Mouse (Mus musculus) embryonic facial prominence, embryonic 15.5 days (tissue): ENCODE measurements around the gene Tle2. TPM values are rescaled to one million over a fixed set of nuclear protein-coding genes. Genes with fewer than 3 reads are reported as not detected.

Source experiments
- ATAC-seq: fragments of 200-750 bp; cut with Nextera tagmentation; 2 replicates; pipeline ENCODE4 v1.8.0; 2017; ENCODE audit warnings: low read depth, moderate TSS enrichment; ENCODE audit not compliant: insufficient number of reproducible peaks, low FRiP score, low TSS enrichment
- H3K27ac ChIP-seq: fragments of 300-500 bp; sonication (generic); replicated peaks from 2 replicates; pipeline ENCODE4 v1.5.1; 2015; ENCODE audit warnings: mild to moderate bottlenecking, inconsistent platforms
- H3K27me3 ChIP-seq: fragments of 300-500 bp; sonication (generic); 2 replicates; pipeline ENCODE4 v1.6.1; 2015; ENCODE audit warnings: inconsistent platforms
- H3K36me3 ChIP-seq: fragments of 300-500 bp; sonication (generic); 2 replicates; pipeline ENCODE4 v1.6.1; 2015; ENCODE audit warnings: mild to moderate bottlenecking, inconsistent platforms
- H3K4me1 ChIP-seq: fragments of 300-500 bp; sonication (generic); 2 replicates; pipeline ENCODE4 v1.6.1; 2015; ENCODE audit warnings: inconsistent platforms
- H3K4me2 ChIP-seq: fragments of 300-500 bp; sonication (generic); replicated peaks from 2 replicates; pipeline ENCODE4 v1.6.1; 2015; ENCODE audit warnings: mild to moderate bottlenecking, inconsistent platforms
- H3K4me3 ChIP-seq: fragments of 300-500 bp; sonication (generic); replicated peaks from 2 replicates; pipeline ENCODE4 v1.5.1; 2015; ENCODE audit warnings: mild to moderate bottlenecking, inconsistent platforms
- H3K9ac ChIP-seq: fragments of 300-500 bp; sonication (generic); 2 replicates; pipeline ENCODE4 v1.6.1; 2015; ENCODE audit warnings: inconsistent platforms
- H3K9me3 ChIP-seq: fragments of 300-500 bp; sonication (generic); replicated peaks from 2 replicates; pipeline ENCODE4 v1.6.1; 2016; ENCODE audit warnings: inconsistent platforms
- WGBS: fragments of 180-500 bp; shearing (Covaris S2); methylation state at CpG from one replicate; pipeline ENCODE4 v1.1.7; 2015; 5-methylcytosine and 5-hydroxymethylcytosine counted together
- polyA plus RNA-seq: library from polyadenylated mRNA; unstranded; fragments of >200 nt; fragmentation: Nextera tagmentation; extraction: Ambion mirVana; gene quantifications from 2 replicates; pipeline ENCODE4 v1.2.1, GENCODE M21; 2015

The Tle2 gene
- polyA plus RNA-seq, 1 experiment from 2014 or later: 73.7 TPM

GRCm38 (mm10) chr10:81598871-81599270 is 24.5 kb downstream of the Tle2 start:
- Histone ChIP-seq H3K9me3 (no peaks in the 10 kb centered on the region), H3K4me2 (no peak overlapping the region), H3K36me3 (no peaks in the 10 kb centered on the region), H3K4me3 (no peak overlapping the region), H3K27me3 (no peaks in the 10 kb centered on the region; the same call in 1 of the 2 replicates), H3K27ac (no peak overlapping the region), H3K4me1 (peaks cover 66% of the 10 kb centered on the region), H3K9ac (no peak overlapping the region)
- 38% methylated on average over 6 of the region's 6 CpGs for WGBS
- no peak for ATAC-seq

GRCm38 (mm10) chr10:81599630-81600029 is 25.3 kb downstream of the Tle2 start:
- H3K9ac ChIP-seq: no peak overlapping the region
- H3K27me3 ChIP-seq: no peaks in the 10 kb centered on the region
- no peak overlapping the region for H3K4me2 ChIP-seq
- no peak overlapping the region for H3K4me3 ChIP-seq
- no peaks in the 10 kb centered on the region for H3K36me3 ChIP-seq
- peaks cover 72% of the 10 kb centered on the region for H3K4me1 ChIP-seq
- ATAC-seq: no peak
- H3K27ac ChIP-seq: no peak overlapping the region
- WGBS: 64% methylated on average over 5 of the region's 5 CpGs
- no peaks in the 10 kb centered on the region for H3K9me3 ChIP-seq

- WGBS: 45% methylated on average over 10 of the region's 10 CpGs
- peak overlapping the region; percentile 89 for H3K27ac ChIP-seq
- H3K27me3 ChIP-seq: no peaks in the 10 kb centered on the region
Measured at GRCm38 (mm10) chr10:81600096-81600495, 25.7 kb downstream of the Tle2 start.

GRCm38 (mm10) chr10:81600738-81601203 is 26.4 kb downstream of the Tle2 start, which contains the start of gene Tle6:
Tle6 (minus strand) TSS chr10:81601073.
- H3K27ac ChIP-seq: peak within 1 kb of the TSS; percentile 89
- no peaks in the 10 kb centered on the region for H3K36me3 ChIP-seq
- peak within 1 kb of the TSS; percentile 37 for H3K4me3 ChIP-seq
- no peak within 1 kb of the TSS for H3K9ac ChIP-seq
- H3K4me1 ChIP-seq: peaks cover 72% of the 10 kb centered on the region
- no peaks in the 10 kb centered on the region for H3K27me3 ChIP-seq
- WGBS: under 1% methylated on average over 28 of the region's 28 CpGs
- H3K4me2 ChIP-seq: peak within 1 kb of the TSS; percentile 61
- ATAC-seq: peak; percentile 88
- H3K9me3 ChIP-seq: no peaks in the 10 kb centered on the region

More at GRCm38 (mm10) chr10:81600096-81600495, 25.7 kb downstream of the Tle2 start:
- no peak for ATAC-seq
- H3K4me1 ChIP-seq: peaks cover 74% of the 10 kb centered on the region
- no peak overlapping the region for H3K4me3 ChIP-seq
- H3K9me3 ChIP-seq: no peaks in the 10 kb centered on the region
- H3K9ac ChIP-seq: no peak overlapping the region
- H3K4me2 ChIP-seq: peak overlapping the region; percentile 61; the same call in 1 of the 2 replicates
- H3K36me3 ChIP-seq: no peaks in the 10 kb centered on the region

- no peak for ATAC-seq
- Histone ChIP-seq H3K4me1 (peaks cover 67% of the 10 kb centered on the region), H3K4me2 (peak overlapping the region; percentile 61), H3K4me3 (peak overlapping the region; percentile 37), H3K9ac (no peak overlapping the region), H3K27me3 (no peaks in the 10 kb centered on the region), H3K36me3 (no peaks in the 10 kb centered on the region), H3K27ac (peak overlapping the region; percentile 89), H3K9me3 (no peaks in the 10 kb centered on the region)
- 28% methylated on average over 7 of the region's 7 CpGs for WGBS
Measured at GRCm38 (mm10) chr10:81601396-81601905, 27.1 kb downstream of the Tle2 start.

- H3K4me2 ChIP-seq: no peak overlapping the region
- H3K27ac ChIP-seq: no peak overlapping the region
- peaks cover 59% of the 10 kb centered on the region for H3K4me1 ChIP-seq
Measured at GRCm38 (mm10) chr10:81602741-81603151, 28.4 kb downstream of the Tle2 start.

GRCm38 (mm10) chr10:81604019-81604967 is 29.9 kb downstream of the Tle2 start:
- WGBS: 71% methylated on average over 12 of the region's 12 CpGs
- no peak for ATAC-seq

More at GRCm38 (mm10) chr10:81602741-81603151, 28.4 kb downstream of the Tle2 start:
- Histone ChIP-seq H3K36me3 (no peaks in the 10 kb centered on the region), H3K9me3 (no peaks in the 10 kb centered on the region), H3K9ac (no peak overlapping the region), H3K27me3 (no peaks in the 10 kb centered on the region), H3K4me3 (no peak overlapping the region)
- 16% methylated on average over 4 of the region's 4 CpGs for WGBS
- ATAC-seq: no peak

GRCm38 (mm10) chr10:81604968-81605665 is 30.8 kb downstream of the Tle2 start:
- 15% methylated on average over 29 of the region's 29 CpGs for WGBS
- H3K4me3 ChIP-seq: peak overlapping the region; percentile 60
- peak; percentile 59; the same call in 1 of the 2 replicates for ATAC-seq
- peaks cover 49% of the 10 kb centered on the region for H3K4me1 ChIP-seq
- 0 out of 2 replicates have a peak, but pooled peaks cover under 1% of the 10 kb centered on the region for H3K9me3 ChIP-seq
- H3K36me3 ChIP-seq: peaks cover 7% of the 10 kb centered on the region; the same call in 1 of the 2 replicates
- H3K9ac ChIP-seq: 0 out of 2 replicates have a peak overlapping the region, but pooled peaks have one; percentile 7
- H3K4me2 ChIP-seq: peak overlapping the region; percentile 60
- H3K27ac ChIP-seq: peak overlapping the region; percentile 93
- H3K27me3 ChIP-seq: no peaks in the 10 kb centered on the region

More at GRCm38 (mm10) chr10:81604019-81604967, 29.9 kb downstream of the Tle2 start:
- Histone ChIP-seq H3K36me3 (peaks cover 7% of the 10 kb centered on the region; the same call in 1 of the 2 replicates), H3K4me3 (peak overlapping the region; percentile 60; the same call in 1 of the 2 replicates), H3K4me1 (peaks cover 51% of the 10 kb centered on the region), H3K27ac (0 out of 2 replicates have a peak overlapping the region, but pooled peaks have one; percentile 24), H3K27me3 (no peaks in the 10 kb centered on the region), H3K4me2 (peak overlapping the region; percentile 60), H3K9me3 (no peaks in the 10 kb centered on the region), H3K9ac (no peak overlapping the region)

- peak overlapping the region; percentile 60 for H3K4me3 ChIP-seq
- H3K27ac ChIP-seq: peak overlapping the region; percentile 93
- 2% methylated on average over 14 of the region's 14 CpGs for WGBS
- H3K27me3 ChIP-seq: no peaks in the 10 kb centered on the region
- H3K36me3 ChIP-seq: peaks cover 7% of the 10 kb centered on the region; the same call in 1 of the 2 replicates
- H3K4me1 ChIP-seq: peaks cover 44% of the 10 kb centered on the region
- 0 out of 2 replicates have a peak, but pooled peaks cover 3% of the 10 kb centered on the region for H3K9me3 ChIP-seq
- 0 out of 2 replicates have a peak overlapping the region, but pooled peaks have one; percentile 7 for H3K9ac ChIP-seq
- no peak for ATAC-seq
- peak overlapping the region; percentile 60 for H3K4me2 ChIP-seq
Measured at GRCm38 (mm10) chr10:81605666-81605973, 31.3 kb downstream of the Tle2 start.

GRCm38 (mm10) chr10:81605974-81606751 is 31.8 kb downstream of the Tle2 start, which contains the start of gene BC025920:
BC025920 (plus strand) TSS chr10:81606270.
- H3K36me3 ChIP-seq: peaks cover 7% of the 10 kb centered on the region; the same call in 1 of the 2 replicates
- peaks cover 39% of the 10 kb centered on the region for H3K4me1 ChIP-seq
- peak within 1 kb of the TSS; percentile 93 for H3K27ac ChIP-seq
- peak; percentile 89 for ATAC-seq
- H3K4me3 ChIP-seq: peak within 1 kb of the TSS; percentile 60
- WGBS: under 1% methylated on average over 39 of the region's 39 CpGs
- H3K4me2 ChIP-seq: peak within 1 kb of the TSS; percentile 91
- peak within 1 kb of the TSS; percentile 44 for H3K9ac ChIP-seq
- 0 out of 2 replicates have a peak, but pooled peaks cover 3% of the 10 kb centered on the region for H3K9me3 ChIP-seq
- no peaks in the 10 kb centered on the region for H3K27me3 ChIP-seq
